Mouse (Mus musculus) right cerebral cortex, adult 18-20 months (tissue): ENCODE measurements at regions not wholly inside any gene's neighbourhood (a gene's known extent, or its start where the extent isn't known, plus 50 kb on each side); places are given as distances from the start of the nearest gene placed in this dataset.

ENCODE experiments used
- DNase-seq: peaks from one replicate; pipeline ENCODE4 v3.0.0; 2022; ENCODE audit warnings: mixed read lengths

DNA sequence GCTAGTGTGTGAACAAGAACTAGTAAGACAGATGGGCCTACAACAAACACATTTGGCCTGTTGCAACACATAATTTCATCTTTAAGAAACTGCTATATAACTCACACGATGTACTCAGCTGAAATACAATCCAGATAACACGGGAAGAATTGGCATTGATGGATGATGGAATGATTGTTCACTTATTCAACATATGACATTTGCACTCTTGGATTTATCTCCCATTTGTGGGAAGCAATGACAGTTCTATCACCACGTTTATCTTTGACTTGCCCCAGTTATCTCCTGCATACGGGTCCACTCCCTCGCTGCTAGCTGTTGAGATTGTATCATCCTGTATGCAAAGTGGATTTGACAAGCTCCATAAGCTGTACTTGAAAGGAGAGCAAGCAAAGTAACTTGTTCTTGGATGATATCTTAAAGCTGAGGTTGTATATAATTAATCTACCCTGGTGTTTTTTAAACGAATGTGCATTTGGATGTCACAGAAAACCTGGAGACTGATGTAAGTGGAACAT, 2474.9 kb upstream of the Gm7489 start:
- no peak for DNase-seq

DNA sequence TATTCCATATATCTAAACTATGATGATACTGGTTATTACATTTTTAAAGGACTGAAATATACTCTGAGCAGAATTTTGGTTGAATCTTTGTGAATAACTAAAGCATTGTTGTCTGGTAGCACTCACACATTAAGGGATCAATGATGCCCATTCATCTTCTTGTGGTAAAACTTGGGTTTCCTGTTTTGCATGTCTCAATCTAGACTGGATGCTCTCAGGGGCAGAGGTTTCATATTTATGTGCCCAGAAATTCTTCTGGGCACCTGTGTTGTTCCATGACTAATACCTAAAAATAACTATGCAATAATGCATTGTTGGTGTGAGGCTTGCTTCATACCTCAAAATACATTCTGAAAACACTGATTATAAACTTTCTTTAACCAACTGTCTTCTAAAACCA, 2472.7 kb upstream of the Gm7489 start:
- DNase-seq, result no peak

DNA sequence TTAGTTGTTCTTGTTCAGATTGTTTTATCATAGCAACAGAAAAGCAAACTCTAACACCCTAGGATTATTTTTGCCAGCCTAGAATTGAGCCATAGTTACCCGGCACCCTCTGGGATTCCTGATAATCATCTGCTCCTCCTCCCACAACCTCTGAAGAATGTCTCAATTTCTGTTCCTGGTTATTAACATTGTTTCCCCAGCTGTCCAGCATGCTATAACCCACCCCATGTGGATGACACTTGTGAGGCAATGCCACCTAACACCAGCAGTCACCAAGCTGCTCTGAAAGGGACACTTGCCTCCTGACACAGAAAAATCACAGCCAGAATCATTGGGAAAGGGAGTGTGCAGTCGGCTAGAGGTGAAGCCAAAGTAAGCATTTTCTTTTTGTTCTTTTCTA, 2442.1 kb upstream of the Gm7489 start:
- no peak for DNase-seq

DNA sequence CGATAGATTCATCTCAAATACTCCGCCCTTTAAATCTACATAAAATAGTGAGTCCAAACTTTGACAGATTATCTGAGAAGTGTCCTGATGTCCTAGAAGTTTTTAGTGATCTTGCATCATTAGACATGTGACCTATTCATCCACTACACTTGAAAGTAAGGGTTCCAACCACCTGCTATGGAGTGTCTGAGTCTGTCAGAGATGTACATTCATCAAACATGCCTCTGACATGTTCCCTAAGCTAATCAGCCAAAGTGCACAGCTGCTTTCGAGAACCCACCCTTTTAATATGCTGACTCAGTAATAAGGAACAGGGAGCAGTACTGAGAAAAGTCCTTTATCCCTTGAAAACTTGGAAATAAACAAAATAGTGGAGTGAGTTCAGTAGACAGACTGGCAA, 2414.8 kb upstream of the Gm7489 start:
- no peak for DNase-seq

DNA sequence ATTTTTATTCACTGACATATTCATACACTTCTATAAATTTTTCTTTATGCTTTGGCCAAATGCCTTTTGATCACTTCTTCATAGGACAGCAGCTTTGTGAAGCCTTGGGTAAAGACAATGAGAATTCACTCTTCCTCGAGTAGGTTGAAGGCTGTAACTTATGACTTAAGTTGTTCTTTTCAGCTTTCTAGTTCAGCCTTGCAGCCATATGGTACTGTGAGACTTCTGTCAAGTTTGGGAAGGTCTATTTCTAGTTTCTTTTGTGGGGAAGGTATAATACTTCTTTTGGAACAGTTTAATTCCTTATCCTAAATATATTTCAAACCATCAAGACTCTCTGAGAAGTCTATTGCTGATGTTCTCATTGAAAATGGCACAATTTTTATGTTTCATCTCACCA, 2413.6 kb upstream of the Gm7489 start:
- DNase-seq, result no peak

DNA sequence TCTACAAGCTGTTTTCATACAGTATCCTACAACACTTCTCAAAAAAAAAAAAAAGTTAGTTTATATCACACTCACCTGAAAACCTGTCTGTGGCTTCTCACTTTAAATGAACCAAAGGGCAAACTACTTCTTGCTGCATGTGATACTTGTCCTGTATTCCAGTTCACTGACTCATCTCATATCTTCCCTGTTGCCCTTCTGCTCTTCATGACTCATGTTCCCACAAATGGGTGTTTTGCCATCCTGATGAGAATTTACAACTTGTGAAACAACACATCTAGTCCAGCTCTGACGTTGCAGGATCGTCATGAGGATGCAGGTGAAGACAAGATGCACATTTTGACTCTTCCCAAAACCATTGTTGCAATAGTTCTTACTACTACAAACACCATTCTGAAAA, 2412.7 kb upstream of the Gm7489 start:
- peak; percentile 15 for DNase-seq

DNA sequence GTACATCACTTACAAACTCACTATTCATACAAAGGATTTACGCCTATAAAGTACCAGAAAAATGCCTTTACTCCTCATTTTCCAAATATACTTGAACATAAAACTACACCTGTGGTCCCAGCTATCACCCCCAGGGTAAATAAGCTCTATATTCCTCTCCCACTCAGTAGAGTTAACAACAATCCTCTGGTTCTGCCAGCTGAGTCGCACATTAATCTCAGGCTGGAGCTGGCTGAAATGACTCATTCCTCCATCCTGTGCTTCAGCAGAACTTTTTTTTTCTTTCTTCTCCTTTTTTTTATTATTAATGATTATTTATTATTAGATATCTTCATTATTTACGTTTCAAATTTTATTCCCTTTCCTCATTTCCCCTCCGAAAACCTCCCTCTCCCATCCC, 2402.8 kb upstream of the Gm7489 start:
- no peak for DNase-seq

DNA sequence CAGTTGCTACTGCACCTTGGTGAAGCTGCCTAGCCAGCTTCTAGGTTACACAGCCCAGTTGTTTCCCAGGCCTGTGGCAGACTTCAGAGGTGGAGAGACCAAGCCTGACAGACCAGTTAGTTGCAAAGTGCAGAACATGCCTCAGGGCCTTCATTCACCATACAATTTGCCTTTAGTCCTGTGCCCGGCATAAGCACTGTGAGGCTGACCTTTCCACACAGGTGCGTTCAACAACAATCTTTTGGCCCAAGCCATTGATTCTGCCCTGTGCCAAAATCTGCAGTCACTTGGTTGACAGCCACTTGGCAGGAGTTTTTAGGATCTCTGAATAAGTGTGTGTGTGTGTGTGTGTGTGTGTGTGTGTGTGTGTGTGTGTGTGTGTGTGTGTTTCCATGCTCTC, 2400.5 kb upstream of the Gm7489 start:
- no peak for DNase-seq

DNA sequence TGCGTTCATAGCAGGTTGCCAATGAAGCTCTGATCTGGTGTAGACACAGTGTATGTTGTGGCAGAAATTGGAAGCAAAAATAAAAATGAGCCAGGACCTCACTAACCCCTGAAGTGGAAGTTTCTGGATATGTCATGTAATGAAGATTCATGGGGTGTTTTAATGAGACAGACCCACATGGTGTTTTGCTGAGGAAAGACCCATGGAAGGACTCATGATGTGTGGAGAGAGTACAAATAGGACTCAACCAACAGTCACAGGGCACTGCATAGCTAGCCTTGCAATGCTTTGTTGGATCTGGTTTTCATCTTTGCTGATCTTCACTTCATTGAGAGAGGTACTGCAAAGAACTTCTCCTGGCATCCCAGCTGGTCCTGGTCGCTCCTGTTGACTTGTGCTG, 2399.2 kb upstream of the Gm7489 start:
- DNase-seq, result no peak

DNA sequence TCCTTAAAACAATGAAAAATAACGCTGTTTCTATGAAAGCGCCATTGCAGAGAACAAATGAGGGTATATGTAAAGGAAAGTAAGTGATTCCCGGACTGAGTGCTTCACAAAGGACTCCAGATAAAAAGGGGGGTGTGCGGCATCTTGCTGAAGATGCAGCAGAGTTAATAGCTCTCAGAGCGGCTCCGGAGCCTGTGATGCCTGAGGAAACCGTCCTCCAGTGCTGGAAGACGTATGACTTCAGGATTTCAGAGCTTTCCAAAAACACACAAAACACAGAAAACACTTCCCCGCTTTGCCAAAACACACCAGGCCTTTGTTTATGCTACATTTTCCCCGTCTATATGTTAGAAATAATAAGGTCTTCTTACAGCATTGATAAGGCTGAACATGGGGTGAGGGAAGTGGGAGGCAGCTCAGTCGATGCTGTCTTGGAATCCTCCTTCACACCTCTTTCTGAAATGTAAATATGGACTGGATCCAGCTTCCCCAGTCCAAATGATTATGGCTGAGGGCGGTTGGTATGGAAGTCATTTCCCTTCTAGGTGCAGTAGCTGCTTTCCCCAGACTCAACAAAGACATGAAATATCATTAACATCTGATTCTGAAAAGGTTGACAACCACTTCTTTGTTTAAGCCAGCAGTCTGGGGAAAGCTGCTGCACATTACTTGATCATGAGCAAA, 2382.5 kb upstream of the Gm7489 start:
- no peak for DNase-seq

DNA sequence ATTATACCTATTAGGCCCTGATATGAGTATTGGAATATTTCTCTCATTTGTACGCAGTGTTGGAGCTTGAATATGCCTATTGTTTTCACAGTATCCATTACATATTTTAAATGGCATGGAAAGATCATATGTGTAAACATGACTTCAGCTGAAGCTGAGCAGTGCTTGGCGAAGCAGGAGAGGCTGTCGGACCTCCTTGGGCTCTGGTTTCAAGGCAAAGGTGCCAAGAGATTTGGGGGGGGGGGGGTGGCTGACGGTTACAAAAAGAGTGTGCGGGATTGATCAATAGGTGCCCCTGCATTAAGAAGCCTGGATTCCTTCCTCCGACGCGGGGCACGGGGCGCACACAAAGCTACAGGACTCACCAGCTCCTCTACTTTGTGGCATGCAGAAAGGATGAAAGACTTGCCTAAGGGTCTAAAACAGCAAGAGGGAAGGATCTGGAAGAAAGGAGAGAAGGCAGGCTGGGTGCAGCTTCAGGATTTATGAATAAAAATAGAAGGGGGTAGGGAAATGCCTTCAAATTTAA, 2381.9 kb upstream of the Gm7489 start:
- no peak for DNase-seq

DNA sequence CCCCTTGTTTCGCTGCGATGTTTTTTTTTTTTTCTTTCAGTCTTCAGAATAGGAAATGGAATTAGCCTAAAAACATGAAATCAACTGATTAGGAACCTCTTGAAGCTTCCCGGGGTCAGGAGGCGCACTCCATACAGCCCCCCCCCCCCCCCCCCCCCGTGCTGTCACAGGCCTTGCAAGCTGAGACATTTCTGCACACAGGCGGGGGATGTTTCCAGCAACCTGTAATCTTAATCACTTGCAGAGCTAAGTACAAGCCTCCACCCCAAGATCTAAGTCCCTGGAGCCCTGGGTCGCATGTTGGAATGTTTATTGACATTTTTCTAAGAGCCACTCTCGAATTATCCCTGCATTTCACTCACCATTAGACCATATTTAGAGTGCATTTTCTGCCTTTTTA, 2381.4 kb upstream of the Gm7489 start:
- no peak for DNase-seq

DNA sequence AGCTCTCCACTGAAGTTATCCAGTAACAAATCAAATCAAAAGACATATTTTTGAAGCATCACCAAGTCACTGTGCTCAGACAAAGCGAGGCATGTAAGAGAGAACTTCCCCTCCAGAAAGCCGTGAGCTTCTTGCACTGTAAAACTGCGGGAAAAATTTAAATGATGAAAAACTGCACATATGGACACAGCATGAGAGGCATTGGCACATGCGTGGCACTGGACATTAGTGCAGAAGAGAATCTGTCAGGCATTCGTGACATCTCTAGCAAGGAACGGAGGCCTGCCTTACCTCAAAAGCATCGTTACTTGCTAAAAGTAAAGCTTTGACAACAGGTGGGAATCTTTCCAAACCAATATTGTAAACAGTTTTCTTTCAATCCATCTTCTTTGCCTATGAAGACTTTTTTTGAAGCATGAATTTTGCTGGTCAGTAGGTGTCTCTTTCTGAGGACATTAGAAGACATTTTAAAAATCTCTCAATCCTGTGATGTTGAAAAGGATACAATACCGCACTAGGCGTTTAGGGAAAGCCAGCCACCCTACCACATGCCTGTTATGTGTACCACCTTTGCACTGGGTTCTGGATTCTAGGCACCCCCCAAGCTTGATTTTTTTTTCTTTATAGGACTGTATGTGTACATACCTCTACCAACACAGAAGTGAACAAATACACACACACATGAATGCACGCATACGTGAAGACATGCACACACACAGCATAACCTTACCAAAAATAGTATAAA, 2380.5 kb upstream of the Gm7489 start:
- DNase-seq, result no peak

DNA sequence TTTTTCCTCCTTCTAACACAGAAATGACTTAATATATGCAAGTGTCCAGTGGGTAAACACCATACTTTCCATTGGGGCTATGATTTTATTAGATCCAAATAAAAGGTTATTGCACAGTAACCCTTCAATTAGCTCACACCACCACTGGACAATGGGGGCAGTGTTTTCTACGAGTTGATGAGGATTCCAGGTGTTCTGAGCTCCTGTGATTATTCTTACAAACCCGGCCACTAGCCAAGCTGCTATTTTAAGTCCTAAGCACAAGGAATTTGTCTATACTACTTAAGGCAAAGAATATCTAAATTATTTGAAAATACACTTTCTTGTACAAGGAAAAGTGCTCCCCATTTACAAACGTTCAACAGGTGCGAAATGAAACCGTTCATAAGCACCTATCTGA, 2379.9 kb upstream of the Gm7489 start:
- no peak for DNase-seq

DNA sequence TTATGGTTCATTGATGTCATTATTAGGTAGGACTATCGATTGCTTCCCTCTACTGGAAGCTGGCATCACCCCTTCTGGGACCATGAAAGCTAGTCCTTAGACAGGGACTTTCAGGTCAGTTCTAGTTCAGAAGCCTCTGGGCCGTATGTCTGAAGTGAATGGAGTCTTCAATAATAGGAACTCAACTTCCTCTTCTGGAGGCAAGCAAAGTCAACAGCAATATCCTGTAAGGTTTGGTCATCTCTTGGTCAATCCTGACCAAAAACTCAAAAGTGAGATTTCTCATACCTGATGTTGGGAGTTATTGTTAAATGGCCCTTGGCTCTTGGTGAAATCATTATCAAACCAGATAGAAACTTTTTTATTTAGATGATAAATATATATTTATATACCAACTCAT, 2377.6 kb upstream of the Gm7489 start:
- DNase-seq, result no peak

DNA sequence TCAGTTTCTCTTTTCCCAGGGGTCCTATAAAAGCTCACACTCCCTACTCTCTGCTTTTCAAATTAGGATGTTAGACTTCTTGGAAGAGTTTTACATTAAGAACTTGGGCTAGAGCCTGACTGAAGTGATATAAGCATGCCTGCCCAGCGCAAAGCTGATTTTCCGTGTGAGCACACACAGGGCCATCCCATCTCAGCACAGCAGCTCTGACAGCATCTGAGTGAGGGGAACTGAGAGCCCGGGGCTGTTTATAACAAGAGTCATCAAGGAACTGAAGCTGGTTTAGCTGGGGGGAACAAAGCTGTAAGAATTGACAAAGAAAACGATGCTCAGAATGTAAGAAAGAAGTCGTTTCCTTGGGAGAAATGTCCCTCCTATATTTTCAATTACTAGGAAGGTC, 2373.4 kb upstream of the Gm7489 start:
- DNase-seq, result no peak

DNA sequence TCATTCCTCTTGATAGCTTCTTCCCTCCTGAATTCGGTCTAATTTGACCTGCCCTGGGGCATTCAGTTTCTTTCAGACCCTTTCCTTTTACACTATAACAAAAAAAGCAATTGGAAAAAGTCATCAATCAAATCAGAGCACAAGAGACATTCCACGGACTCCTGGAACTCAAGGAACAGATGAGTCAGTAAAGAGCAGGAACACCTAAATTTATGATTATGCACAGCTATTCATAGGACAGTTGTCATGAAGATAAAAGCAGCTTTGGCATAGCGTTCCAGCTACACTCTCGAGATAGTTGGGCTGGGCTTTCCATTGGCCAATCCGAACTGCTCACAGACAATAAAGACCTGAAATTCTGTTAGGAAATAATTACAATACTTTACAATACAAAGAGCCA, 2348.4 kb upstream of the Gm7489 start:
- DNase-seq, result peak; percentile 8

DNA sequence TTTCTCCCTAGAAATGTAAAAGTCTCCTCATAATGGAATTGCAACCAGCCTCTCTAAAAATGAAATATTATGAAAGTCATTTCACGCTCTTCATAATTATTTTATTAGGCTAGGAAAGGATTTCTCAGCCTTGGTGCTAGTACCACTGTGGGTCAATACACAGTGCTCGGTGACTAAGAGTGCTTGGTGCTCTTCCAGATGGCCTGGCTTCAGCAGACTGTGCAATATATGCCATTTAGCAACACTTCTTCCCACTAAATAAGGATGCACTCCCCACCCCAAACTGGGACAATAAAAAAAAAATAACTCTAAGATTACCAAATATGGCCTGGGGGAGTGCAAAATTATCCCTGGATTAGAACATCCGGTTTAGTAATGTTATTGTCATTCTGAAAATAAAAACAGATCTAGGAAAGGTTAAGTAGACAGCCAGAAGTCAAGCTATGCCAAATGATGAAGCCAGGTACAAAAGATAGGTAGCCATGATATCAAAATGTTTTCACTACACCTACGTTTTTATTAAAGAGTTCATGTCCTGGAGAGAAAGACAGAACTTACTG, 2333.4 kb upstream of the Gm7489 start:
- DNase-seq, result no peak

DNA sequence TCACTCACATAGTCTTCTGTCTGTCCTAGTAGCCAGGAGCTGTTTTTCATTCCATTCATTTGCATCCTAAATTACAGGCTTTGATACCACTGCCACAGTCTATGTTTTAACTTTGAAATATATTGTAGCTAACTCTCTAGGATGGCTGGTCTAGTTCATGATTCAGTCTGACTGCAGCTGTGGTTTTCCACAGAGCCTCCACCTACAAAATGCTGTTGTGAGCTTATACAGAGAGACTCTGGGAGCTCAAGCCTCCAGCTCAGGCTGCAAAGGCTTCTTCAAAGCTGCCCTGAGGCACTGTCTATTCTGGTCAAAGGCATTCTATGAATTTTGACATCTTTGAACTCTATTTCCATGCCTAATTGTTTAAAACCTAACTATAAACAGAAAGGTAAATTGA, 2326.5 kb upstream of the Gm7489 start:
- DNase-seq, result no peak

DNA sequence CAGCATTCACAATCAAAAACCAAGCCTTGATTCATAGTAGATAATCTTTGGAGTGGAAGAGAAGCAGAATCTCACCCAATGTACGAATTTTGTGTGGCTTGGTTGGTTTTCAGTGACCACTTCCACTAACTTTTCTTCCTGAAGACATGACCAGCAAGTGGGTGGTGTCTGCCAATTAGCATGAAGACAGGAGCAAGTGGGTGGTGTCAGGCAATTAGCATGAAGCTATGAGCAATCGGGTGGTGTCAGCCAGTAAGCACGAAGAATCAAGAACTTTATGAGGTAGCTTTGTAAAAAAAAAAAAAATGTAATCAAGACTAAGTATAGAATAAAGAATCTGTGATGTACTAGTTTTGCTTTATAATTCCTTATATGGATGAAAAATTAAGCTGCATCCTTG, 2319.2 kb upstream of the Gm7489 start:
- DNase-seq, result peak; percentile 33

DNA sequence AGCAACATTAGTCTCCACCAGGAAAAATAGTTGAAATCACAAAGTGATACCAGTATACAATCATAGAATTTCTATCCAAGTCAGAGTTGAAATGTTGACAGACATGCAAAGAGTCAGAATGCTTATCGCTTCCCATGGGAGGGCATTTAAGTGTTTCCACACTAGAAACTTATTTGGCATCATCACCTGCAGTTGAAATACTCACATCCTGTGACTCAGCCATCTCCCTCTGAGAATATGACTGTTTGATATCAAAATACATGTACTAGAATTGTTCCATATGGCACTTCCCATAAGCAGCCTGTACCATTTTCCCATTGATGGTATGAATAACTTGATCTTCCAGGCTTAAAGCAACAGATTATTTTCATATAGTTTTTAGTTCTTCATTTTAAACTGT, 2314.1 kb upstream of the Gm7489 start:
- DNase-seq, result no peak

DNA sequence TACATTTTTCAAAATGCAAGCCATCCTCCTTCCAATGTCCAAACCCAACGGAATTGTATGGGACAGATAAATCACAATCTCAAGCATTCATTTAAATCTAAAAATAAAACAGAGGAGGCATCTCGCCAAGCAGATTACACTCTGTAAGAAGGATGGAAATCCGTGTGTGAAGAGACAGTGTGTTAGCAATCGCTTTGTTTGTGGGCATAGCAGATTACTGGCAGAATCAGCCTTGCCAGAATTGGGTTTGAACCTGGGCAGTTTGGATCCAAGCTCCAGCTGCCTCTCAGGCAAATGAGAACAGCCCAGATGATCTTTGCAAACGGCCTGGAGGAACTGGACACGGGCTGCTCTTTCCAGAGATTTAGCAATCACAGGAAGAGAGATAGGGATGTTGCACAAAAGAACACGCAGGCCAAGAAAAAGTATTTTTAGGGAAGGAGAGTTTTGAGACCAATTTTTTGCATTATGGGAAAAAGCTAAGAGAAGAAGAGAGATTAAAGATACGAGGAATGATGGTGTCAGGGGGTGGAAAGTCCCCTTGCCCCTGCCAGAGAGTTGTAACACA, 2310.1 kb upstream of the Gm7489 start:
- DNase-seq, result no peak

DNA sequence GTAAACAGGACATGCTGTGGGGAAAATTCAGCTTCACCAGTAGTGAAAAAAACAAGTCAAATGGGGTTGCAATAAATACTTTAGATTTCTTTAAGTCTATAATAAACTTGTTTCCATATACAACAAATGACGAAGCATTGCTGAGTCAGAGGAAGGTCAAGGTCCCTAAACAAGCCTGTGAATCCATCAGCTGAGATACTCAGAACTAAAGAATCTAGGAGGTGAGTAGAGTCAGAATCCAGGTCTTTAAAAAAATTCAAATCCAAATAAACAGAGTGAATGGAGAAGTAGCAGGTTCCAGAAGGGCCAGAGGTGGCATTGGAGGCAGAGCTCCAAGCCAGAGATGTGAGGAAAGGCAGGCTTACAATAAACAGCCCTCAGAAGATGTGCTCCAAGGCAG, 2301.1 kb upstream of the Gm7489 start:
- no peak for DNase-seq

DNA sequence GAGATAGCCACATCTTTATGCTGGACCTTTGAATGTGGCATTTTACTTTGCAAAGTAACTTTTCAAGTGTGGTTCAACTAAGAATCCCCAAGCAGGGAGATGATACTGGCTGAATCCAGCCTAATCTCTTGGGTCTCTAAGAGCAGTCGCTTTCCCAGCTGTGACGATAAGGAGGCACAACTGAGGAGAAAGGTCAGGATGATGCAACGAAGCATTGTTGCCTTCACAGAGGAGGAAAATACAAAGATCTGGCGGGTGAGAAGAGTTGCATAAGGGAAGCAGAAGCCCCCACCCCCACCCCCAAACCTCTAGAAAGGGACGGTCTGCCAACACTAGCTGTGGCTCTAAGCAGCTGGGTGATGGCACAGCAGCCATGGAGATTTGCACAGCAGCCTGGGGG, 2298.6 kb upstream of the Gm7489 start:
- DNase-seq, result no peak
